Mouse (Mus musculus): ENCODE results near the gene Dnaja3. TPM values are rescaled to one million over a fixed set of nuclear protein-coding genes. Genes with fewer than 3 reads are reported as not detected.
A peak's percentile ranks its signal among the peaks of the same experiment; 100 is the strongest.

Dnaja3 gene
- polyA plus RNA-seq, 1 experiment: 64.0 TPM

- Histone ChIP-seq H3K4me3 (replicated peaks; ENCODE audit: insufficient read depth, low read depth, low read length) (no peak overlapping the region), H3K27ac (ENCODE audit: insufficient read depth, low read length) (no peak overlapping the region), H3K4me1 (ENCODE audit: control insufficient read depth, insufficient read depth, low read length) (peaks cover 44% of the 10 kb centered on the region), H3K27me3 (ENCODE audit: control insufficient read depth, insufficient read depth, low read length) (no peaks in the 10 kb centered on the region)
- WGBS: 48% methylated on average over 10 of the region's 10 CpGs
- DNase-seq: peak; percentile 49 to 56
- TF ChIP-seq POLR2A (IDR thresholded peaks at IDR 0.05; ENCODE audit: borderline replicate concordance, insufficient read depth, low read length) (no peak), CTCF (IDR thresholded peaks at IDR 0.05; ENCODE audit: borderline replicate concordance, insufficient read depth, low read depth, low read length) (peak; percentile 35; the same call in 1 of the 2 replicates)
Measured at GRCm38 (mm10) chr16:4654706-4655105, 14.9 kb downstream of the Dnaja3 start.

- 90% methylated on average over 4 of the region's 4 CpGs for WGBS
- Histone ChIP-seq H3K4me3 (replicated peaks; ENCODE audit: insufficient read depth, low read depth, low read length) (no peak overlapping the region), H3K27me3 (ENCODE audit: control insufficient read depth, insufficient read depth, low read length) (no peaks in the 10 kb centered on the region), H3K27ac (ENCODE audit: insufficient read depth, low read length) (no peak overlapping the region), H3K4me1 (ENCODE audit: control insufficient read depth, insufficient read depth, low read length) (peaks cover 44% of the 10 kb centered on the region)
- DNase-seq: peak in 1 of 2 experiments; percentile 23
- TF ChIP-seq CTCF (IDR thresholded peaks at IDR 0.05; ENCODE audit: borderline replicate concordance, insufficient read depth, low read depth, low read length) (no peak), POLR2A (IDR thresholded peaks at IDR 0.05; ENCODE audit: borderline replicate concordance, insufficient read depth, low read length) (no peak)
Measured at GRCm38 (mm10) chr16:4655251-4655734, 15.5 kb downstream of the Dnaja3 start.

- Histone ChIP-seq H3K27me3 (ENCODE audit: control insufficient read depth, insufficient read depth, low read length) (no peaks in the 10 kb centered on the region), H3K27ac (ENCODE audit: insufficient read depth, low read length) (no peak overlapping the region), H3K4me1 (ENCODE audit: control insufficient read depth, insufficient read depth, low read length) (peaks cover 44% of the 10 kb centered on the region), H3K4me3 (replicated peaks; ENCODE audit: insufficient read depth, low read depth, low read length) (no peak overlapping the region)
- 68% methylated on average over 11 of the region's 11 CpGs for WGBS
- TF ChIP-seq CTCF (IDR thresholded peaks at IDR 0.05; ENCODE audit: borderline replicate concordance, insufficient read depth, low read depth, low read length): peak; percentile 10; the same call in 1 of the 2 replicates
- no peak for TF ChIP-seq POLR2A (IDR thresholded peaks at IDR 0.05; ENCODE audit: borderline replicate concordance, insufficient read depth, low read length)
- DNase-seq: peak in 1 of 2 experiments; percentile 19
Measured at GRCm38 (mm10) chr16:4655764-4656570, 16.2 kb downstream of the Dnaja3 start.

- no peak for TF ChIP-seq POLR2A (IDR thresholded peaks at IDR 0.05; ENCODE audit: borderline replicate concordance, insufficient read depth, low read length)
- TF ChIP-seq CTCF (IDR thresholded peaks at IDR 0.05; ENCODE audit: borderline replicate concordance, insufficient read depth, low read depth, low read length): no peak
- H3K4me3 ChIP-seq (replicated peaks; ENCODE audit: insufficient read depth, low read depth, low read length): no peak overlapping the region
- no peaks in the 10 kb centered on the region for H3K27me3 ChIP-seq (ENCODE audit: control insufficient read depth, insufficient read depth, low read length)
- no peak overlapping the region for H3K27ac ChIP-seq (ENCODE audit: insufficient read depth, low read length)
- DNase-seq: no peak
- H3K4me1 ChIP-seq (ENCODE audit: control insufficient read depth, insufficient read depth, low read length): peaks cover 44% of the 10 kb centered on the region
- WGBS: 92% methylated on average over 9 of the region's 9 CpGs
Measured at GRCm38 (mm10) chr16:4656571-4657081, 16.8 kb downstream of the Dnaja3 start.

- Histone ChIP-seq H3K4me3 (replicated peaks; ENCODE audit: insufficient read depth, low read depth, low read length) (no peak overlapping the region), H3K4me1 (ENCODE audit: control insufficient read depth, insufficient read depth, low read length) (peaks cover 26% of the 10 kb centered on the region), H3K27me3 (ENCODE audit: control insufficient read depth, insufficient read depth, low read length) (no peaks in the 10 kb centered on the region), H3K27ac (ENCODE audit: insufficient read depth, low read length) (no peak overlapping the region)
- 57% methylated on average over 11 of the region's 11 CpGs for WGBS
- TF ChIP-seq POLR2A (IDR thresholded peaks at IDR 0.05; ENCODE audit: borderline replicate concordance, insufficient read depth, low read length) (no peak), CTCF (IDR thresholded peaks at IDR 0.05; ENCODE audit: borderline replicate concordance, insufficient read depth, low read depth, low read length) (no peak)
- DNase-seq: no peak
Measured at GRCm38 (mm10) chr16:4658781-4659245, 19.0 kb downstream of the Dnaja3 start.

- no peak overlapping the region for H3K4me3 ChIP-seq (replicated peaks; ENCODE audit: insufficient read depth, low read depth, low read length)
- TF ChIP-seq CTCF (IDR thresholded peaks at IDR 0.05; ENCODE audit: borderline replicate concordance, insufficient read depth, low read depth, low read length): no peak
- TF ChIP-seq POLR2A (IDR thresholded peaks at IDR 0.05; ENCODE audit: borderline replicate concordance, insufficient read depth, low read length): no peak
- H3K27ac ChIP-seq (ENCODE audit: insufficient read depth, low read length): no peak overlapping the region
- no peaks in the 10 kb centered on the region for H3K27me3 ChIP-seq (ENCODE audit: control insufficient read depth, insufficient read depth, low read length)
- H3K4me1 ChIP-seq (ENCODE audit: control insufficient read depth, insufficient read depth, low read length): peaks cover 21% of the 10 kb centered on the region
- WGBS: 41% methylated on average over 2 of the region's 2 CpGs
- DNase-seq: no peak
Measured at GRCm38 (mm10) chr16:4659326-4659725, 19.5 kb downstream of the Dnaja3 start.

- Histone ChIP-seq H3K4me1 (ENCODE audit: control insufficient read depth, insufficient read depth, low read length) (no peaks in the 10 kb centered on the region), H3K27me3 (ENCODE audit: control insufficient read depth, insufficient read depth, low read length) (no peaks in the 10 kb centered on the region), H3K4me3 (replicated peaks; ENCODE audit: insufficient read depth, low read depth, low read length) (no peak overlapping the region), H3K27ac (ENCODE audit: insufficient read depth, low read length) (no peak overlapping the region)
- 71% methylated on average over 2 of the region's 2 CpGs for WGBS
- TF ChIP-seq CTCF (IDR thresholded peaks at IDR 0.05; ENCODE audit: borderline replicate concordance, insufficient read depth, low read depth, low read length): no peak
- TF ChIP-seq POLR2A (IDR thresholded peaks at IDR 0.05; ENCODE audit: borderline replicate concordance, insufficient read depth, low read length): no peak
- no peak for DNase-seq
Measured at GRCm38 (mm10) chr16:4661605-4662004, 21.8 kb downstream of the Dnaja3 start.

Data from cerebellum, adult 2 months (tissue).